Mouse (Mus musculus): ENCODE measurements around the gene Pdgfa. TPM values are rescaled to one million over a fixed set of nuclear protein-coding genes. Genes with fewer than 3 reads are reported as not detected.

The Pdgfa gene
- total RNA-seq (2021) = 10 to 100 TPM; 52.5 to 54.9 TPM

GRCm38 (mm10) chr5:138997171-138997788, at the start of gene Pdgfa:
Gene Pdgfa, minus strand, starts transcription at chr5:138997370.
- DNase-seq (ENCODE audit: low spot score in 2 of 2) = peak in 1 of 2 experiments; percentile 59
- intact Hi-C loops (cut with DNase I) = loop anchor here (5.0 kb wide), 1 partner anchor 180 kb away; no protein-coding TSS in a partner anchor

DNA sequence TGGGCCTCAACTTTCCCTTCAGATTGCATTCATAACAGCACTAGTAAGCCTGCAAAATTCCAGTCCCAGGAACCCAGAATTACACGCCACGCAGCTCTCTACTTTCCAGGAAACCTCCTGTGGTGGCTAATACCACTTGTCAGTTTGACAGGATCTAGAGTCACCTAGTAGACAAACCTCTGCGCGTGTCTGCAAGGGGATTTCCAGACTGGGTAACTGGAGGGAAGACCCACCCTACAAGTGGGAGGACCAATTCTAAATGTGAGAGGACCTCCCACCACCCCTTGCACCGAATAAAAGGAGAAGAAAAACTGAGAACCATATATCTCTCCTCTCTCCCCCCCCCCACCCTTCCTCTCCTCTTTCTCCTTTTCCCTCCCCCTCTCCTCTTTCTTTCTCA, 49.5 kb upstream of the Pdgfa start:
- no peak for DNase-seq (ENCODE audit: low spot score in 2 of 2)
- intact Hi-C loops (cut with DNase I) = no loop called here

DNA sequence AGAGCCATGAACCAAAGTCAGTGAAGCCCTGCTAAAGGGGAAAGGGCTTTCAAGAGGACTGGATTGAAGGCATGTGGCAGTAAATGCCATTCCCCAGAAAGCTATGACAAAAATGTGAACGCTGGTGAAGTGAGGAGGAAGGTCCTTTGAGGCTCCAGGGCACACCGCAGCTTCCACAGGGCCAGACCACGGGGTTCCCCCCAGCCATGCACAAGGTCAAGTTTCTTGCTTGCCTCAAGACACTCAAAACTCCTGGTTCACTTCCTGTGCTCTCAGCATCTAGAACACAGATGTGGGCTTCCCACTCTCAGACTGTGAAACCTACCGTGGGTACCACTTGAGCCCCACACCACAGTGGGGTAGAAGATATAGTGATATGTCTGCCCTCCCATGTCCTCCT, 46.4 kb upstream of the Pdgfa start:
- DNase-seq (ENCODE audit: low spot score in 2 of 2) = no peak
- intact Hi-C loops (cut with DNase I) = no loop called here

DNA sequence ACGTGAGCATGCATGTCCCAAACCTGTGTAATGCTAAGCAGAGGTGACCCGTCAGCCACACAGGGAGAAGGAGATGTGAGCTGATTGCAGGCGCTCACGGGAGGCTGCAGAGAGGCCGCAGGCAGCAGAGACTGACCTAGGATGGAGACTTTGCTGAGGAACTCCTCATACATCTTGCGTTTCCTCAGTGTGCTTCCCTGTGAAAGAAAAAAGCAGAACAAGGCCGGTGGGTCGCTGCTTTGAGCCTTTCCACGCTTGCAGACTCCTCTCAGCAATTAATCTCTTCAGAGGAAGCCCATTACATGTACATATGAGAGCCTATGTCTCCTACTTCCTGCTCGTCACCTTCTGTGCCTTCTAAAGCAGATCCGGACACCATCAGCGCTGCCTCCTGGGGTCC, 45.1 kb upstream of the Pdgfa start:
- intact Hi-C loops (cut with DNase I) = no loop called here
- DNase-seq (ENCODE audit: low spot score in 2 of 2) = no peak

DNA sequence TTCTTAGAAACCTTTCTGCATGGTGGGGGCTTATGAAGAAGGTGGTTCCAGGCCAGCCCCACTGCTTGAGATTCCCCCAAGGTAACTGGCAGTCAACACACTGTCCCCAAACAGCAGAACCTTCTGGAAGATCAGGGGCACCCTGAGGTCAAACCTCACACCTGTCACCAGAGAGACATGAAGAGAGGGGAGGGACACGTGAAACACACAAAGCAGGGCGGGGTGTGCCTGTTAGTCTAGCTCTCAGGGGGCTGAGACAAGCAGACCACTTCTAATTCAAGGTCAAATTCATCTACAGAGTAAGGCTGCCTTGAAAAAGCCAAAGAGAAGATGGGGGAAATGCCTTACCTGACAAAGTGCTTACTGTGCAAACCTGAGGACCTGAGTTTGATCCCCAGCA, 38.0 kb upstream of the Pdgfa start:
- intact Hi-C loops (cut with DNase I) = no loop called here
- no peak for DNase-seq (ENCODE audit: low spot score in 2 of 2)

DNA sequence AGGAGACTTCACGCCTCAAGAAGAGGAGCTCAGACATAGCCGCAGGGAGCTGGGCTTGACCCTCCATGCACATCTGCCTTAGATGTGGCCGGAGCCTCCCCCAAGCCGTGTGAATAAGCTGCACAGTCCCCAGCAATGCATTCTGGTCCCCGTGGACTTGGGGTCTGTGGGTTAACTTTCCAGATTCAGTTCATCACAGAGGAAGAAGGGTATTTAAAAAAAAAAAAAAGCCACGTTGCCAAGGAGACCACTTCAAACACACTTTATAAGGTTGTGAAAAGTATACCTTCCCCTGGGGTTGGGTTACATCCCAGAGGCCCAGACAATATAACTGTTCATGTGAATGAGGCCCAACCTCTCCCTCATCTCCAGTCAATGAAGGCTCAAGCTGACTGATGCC, 37.6 kb upstream of the Pdgfa start:
- intact Hi-C loops (cut with DNase I) = no loop called here
- no peak for DNase-seq (ENCODE audit: low spot score in 2 of 2)

DNA sequence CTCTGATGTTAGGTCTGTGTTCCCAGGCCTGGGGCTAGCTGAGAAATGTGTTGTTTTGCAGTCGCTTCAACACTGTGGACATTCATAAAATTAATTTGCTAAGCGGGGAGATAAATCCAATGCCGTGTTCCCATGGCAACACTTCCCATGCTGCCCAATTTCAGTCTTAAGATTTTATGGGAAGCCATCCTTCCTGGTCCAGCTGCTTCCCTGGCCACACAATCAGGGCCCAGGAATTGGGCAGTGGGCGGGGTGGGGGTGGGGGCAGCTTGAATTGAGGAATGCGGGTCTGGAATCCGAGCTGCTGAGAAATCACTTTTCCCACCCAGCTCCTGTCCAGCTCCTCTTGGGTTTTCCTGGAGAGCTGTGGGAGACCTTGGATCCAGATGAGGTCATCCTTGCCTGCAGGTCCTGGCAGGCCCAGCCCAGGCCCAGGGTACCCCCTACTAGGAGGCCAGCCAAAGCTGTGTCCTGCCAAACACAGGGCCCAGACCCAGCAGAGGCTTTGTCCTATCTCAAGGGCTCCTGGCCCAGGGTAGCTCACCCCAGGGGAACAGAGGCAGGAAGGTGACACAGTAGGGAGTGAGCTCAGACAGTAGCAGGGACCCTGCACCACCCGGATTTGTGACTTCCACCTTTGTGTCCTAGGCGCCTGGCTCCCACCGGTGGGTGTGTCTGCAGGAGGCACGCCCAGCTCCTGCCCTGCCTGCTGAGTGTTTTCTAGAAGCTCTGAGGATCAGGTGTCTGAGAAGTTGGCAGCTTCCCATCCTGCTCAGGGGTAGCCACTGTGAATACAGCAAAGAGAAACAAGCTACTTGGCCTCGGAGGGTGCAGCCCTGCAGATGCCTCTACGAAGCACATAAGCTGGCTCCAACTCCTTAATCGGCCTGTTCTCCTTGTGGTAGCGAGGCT, 36.5 kb upstream of the Pdgfa start:
- no peak for DNase-seq (ENCODE audit: low spot score in 2 of 2)
- intact Hi-C loops (cut with DNase I) = no loop called here

DNA sequence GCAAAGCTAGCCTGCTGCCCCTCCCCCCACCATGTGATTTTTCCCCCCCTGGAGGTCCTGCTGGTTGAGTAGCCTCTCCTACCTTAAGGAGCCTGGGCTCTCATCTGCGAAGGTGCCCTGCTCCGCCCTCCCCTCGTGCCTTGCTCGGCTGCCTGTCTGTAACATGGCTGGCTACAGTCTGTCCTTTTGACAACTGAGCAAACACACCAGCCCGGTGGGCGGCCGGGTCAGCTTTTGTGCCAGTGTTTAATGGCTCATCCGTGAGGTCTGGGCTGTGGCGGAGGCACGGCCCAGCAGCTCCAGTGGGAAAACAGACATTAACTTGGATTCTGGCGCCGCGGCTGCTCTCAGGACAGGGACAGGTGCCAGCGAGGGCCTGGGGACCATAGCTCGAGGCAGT, 30.4 kb upstream of the Pdgfa start:
- no peak for DNase-seq (ENCODE audit: low spot score in 2 of 2)
- intact Hi-C loops (cut with DNase I) = no loop called here

- peak in 1 of 2 experiments; percentile 42 for DNase-seq (ENCODE audit: low spot score in 2 of 2)
- intact Hi-C loops (cut with DNase I) = no loop called here
Measured at GRCm38 (mm10) chr5:139024351-139025105, 27.4 kb upstream of the Pdgfa start.

DNA sequence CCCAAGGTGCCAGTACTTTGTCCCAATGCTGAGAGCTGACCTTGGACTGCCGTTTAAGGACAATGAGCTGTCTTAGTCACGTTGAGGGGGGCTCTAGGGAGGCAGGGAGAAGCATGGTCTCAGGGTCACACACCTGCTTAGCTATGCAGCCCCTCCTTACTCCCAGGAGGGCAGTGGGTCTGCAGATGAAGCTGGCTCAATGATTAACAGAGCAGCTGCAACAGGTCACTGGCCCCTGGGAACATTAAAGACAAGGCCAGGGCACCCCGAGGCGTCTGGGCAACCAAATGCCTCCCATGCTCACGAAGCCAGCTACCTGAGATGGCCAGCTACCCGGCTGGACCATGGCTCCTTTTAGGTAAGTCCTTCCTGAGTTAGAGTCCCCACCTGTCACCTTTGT, 23.4 kb upstream of the Pdgfa start:
- DNase-seq (ENCODE audit: low spot score in 2 of 2) = no peak
- intact Hi-C loops (cut with DNase I) = no loop called here

DNA sequence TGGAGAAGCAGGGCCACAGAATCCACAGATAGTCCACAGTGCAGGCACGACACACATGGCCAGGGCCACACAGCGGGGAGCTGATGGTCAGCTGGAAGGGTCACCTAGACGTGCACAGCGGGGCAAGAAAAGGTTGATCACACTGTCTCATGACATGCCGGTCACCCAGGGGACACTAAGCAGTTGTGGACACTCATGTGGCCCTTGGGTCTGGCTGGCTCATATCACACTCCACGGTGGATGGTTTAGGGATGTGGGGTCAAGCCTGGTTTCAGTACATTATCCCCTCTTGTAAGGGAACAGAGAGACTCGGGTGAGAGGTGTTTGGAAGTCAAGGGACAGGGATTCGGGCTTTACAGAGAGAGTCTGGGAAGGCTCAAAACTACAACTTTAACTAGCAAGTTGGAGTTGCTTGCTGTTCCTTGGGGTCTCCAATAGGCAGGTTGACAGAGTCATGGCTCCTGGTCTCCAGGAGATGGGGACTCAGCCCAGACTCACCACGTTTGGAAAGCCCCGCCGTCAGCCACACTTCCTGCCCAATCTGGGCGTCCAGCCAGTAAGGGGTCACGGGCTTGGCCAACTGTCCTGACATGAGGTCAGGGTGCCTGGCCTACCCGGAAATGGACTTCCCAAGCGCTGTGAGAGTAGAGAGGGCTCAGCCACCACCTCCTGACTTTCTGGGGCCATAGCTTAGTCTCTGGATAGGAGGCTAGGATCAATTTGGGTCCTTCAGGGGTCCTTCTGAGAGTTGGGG, 20.4 kb upstream of the Pdgfa start:
- intact Hi-C loops (cut with DNase I) = no loop called here
- DNase-seq (ENCODE audit: low spot score in 2 of 2) = peak in 1 of 2 experiments; percentile 42

GRCm38 (mm10) chr5:139015097-139015496, 17.9 kb upstream of the Pdgfa start:
- DNase-seq (ENCODE audit: low spot score in 2 of 2) = peak in 1 of 2 experiments; percentile 44
- intact Hi-C loops (cut with DNase I) = no loop called here

DNA sequence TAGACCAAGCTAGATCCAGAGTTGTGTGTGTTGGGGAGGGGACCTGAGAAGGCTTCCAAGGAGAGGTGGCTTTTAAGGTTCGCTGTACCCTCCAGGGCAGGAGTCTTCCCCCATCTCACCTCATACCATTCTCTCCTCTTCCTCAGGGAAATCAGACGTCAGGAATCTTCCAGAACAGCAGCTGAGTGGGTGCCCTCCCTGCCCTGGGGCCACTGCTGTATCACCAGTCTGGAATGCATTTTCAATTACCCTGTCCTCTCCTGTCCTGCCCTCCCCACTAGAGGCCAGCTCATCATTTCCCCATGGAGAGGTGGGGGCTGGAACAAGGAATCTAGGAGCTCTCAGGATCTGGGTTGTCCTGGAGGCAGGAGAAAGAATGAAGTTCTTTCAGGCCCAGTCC, 13.5 kb upstream of the Pdgfa start:
- DNase-seq (ENCODE audit: low spot score in 2 of 2) = no peak
- intact Hi-C loops (cut with DNase I) = no loop called here

DNA sequence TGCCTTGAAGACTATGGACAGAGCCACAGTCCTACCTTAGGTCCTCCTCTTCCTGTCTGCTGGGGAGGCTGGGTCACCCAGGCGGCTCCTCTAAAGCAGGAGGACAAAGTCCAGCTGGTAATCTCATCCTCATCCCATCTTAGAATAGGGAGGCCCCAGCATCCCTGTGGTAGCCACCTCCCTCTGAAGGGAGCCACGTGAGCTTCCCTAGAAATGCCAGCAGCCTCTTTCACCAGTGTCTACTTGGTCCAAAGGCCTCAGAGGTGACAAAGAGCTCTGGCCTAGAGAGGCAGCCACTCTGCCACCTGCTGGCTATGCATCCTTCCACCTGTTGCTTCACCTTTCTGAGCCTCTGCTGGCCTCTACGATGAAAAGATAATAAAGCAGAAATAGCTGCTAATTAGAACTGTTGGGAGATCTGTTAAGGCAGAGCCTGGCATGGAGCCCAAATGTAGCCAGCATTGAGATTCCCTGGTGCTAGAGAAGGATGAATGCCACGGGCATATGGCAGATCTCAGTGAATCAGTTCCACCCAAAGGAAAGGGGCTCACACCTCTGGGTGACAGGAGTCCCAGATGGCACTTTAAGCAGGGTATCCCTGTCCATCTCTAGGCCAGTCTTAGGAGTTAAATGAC, 10.1 kb upstream of the Pdgfa start:
- intact Hi-C loops (cut with DNase I) = no loop called here
- no peak for DNase-seq (ENCODE audit: low spot score in 2 of 2)

DNA sequence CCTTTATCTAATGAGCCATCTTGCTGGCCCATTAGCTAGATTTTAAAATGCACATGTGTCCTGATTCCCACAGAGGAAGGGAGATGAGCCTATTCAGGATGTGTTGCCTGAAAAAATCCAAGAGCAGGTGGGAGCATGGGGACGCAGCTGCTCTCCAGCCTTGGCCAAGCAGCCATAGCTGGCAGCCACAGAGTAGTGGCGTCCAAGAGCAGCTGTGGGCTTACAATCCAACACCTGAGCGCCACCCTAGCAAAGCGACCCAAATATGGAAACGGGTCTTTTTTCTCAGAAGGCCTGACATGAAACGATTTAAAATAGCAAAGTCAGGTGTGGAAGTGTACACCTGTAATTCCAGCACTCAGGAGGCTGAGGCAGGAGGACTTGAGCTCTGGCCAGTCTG, 7.4 kb upstream of the Pdgfa start:
- intact Hi-C loops (cut with DNase I) = no loop called here
- DNase-seq (ENCODE audit: low spot score in 2 of 2) = no peak

DNA sequence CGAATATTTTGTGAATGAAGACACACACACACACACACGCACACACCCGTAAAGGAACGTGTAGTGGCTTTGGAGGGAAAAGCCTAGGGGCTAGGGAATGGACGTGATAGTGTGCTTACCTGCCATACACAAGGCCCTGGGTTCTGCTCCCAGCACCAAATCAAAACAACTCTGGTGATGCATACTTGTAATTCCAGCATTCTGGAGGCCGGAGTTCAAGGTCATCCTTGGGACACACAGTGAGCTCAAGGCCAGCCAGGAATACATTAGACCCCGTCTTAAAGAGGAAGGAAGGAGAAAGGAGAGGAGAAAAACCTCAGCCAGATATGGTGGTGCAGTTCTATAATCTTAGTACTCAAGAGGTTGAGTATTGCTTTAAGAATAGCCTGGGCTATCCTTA, 2.5 kb upstream of the Pdgfa start:
- intact Hi-C loops (cut with DNase I) = loop anchor here (5.0 kb wide), 1 partner anchor 178 kb away; no protein-coding TSS in a partner anchor
- no peak for DNase-seq (ENCODE audit: low spot score in 2 of 2)

DNA sequence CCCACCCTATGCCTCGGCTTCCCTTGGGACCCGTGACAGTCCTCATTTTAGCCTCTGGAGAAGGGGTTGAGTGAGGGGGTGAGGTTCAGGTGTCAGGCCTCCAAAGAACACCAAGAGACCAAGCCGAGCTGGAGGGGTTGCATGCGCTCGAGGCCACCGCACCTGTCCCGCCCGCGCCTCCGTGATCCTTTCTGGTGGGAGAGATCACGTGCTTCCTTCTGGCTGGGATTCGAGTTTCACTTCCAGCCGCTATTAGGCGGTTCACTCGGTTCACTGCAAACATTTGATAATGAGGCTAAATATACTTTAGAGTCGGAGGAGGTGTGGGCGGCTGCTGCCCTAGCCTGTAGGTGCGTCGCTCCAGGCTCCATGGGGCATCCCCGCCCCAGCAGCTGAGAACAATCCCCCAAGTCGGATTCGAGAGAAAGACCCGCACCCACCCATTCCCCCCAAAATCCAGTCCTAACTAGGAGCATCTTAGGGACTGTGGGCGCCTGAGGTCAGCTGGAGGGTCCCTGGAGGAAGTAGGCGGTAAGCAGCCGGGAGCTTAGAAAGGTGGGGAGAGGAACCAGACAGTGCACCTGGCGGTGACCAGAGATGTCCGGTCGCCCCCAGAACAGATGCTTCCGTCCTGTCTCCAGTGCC, 888 bp upstream of the Pdgfa start:
- intact Hi-C loops (cut with DNase I) = loop anchor here (5.0 kb wide), 1 partner anchor 179 kb away; no protein-coding TSS in a partner anchor
- DNase-seq (ENCODE audit: low spot score in 2 of 2) = peak in 1 of 2 experiments; percentile 41

DNA sequence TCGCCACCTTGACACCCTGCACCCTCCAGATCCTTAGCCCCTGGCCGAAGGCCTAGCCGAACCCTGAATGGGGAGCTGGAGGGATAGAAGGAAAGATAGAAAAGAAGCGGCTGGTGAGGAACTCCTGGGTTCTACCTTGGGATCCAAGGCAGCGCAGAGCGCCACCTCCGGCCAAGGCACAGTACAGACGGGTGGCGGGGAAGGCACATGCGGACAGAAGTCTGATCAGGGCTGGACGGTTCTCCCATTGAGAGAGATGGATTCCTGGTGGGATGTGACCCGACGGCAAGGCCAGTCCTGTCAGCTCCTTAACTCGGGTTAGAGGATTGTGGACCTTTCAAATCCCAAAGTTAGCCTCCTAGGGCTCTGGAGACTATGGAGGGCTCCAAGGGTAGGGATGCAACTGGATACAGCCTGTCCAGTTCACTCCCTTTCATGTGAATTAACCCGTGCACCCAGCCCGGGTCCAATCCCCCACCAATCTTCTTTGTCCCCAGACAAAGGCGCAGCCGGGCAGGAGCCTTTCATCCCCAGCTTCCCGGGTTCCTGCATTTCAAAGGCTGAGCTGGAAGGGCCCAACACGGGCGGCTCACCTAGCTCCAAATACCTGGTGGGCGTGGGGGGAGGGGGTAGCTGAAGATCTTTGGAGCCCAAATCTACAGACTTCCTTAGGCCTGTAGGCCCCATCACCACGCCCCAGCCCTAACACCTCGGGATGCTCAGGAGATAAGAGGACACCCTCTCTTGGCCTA, 672 bp downstream of the Pdgfa start:
- intact Hi-C loops (cut with DNase I) = loop anchor here (5.0 kb wide), 1 partner anchor 181 kb away; no protein-coding TSS in a partner anchor
- DNase-seq (ENCODE audit: low spot score in 2 of 2) = peak in 1 of 2 experiments; percentile 43

Data from left cerebral cortex, postnatal 25 days (tissue).